Mouse (Mus musculus) E14TG2a.4 (cell line): ENCODE results near the gene Far2.

ENCODE experiments used
- CTCF ChIP-seq: conservative IDR thresholded peaks from 2 replicates; pipeline ENCODE4 v1.5.1; 2014; ENCODE audit warnings: low read length
- NANOG ChIP-seq: IDR thresholded peaks from 2 replicates; pipeline ENCODE4 v1.6.1; 2014; ENCODE audit warnings: borderline replicate concordance, low read length, mixed read lengths
- POU5F1 ChIP-seq: IDR thresholded peaks from 2 replicates; pipeline ENCODE4 v1.6.1; 2014; ENCODE audit warnings: low read length, borderline replicate concordance

DNA sequence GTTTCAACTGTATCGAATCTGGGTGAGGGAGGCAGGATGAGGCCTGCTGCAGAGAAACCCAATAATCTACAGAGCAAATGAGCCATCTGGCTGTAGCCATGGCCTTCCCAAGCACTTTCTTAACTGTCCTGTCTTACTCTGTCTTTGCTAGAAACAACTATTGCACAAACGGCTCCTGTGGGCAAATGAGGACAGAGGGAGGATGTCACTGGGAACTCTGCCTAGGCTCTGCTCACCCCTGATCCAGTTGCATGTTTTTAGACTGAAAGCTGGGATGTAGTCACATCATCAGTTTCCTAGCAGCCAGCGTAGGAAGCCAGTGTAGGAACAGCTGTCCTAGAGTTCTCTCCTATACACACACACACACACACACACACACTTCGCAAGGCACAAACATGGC lies 21.7 kb downstream of the Far2 start:
- TF ChIP-seq CTCF (no peak), NANOG (no peak), POU5F1 (no peak)
